Mouse (Mus musculus) G1E (cell line): ENCODE results near the gene Ap3d1.

ENCODE experiments used
- CTCF ChIP-seq: IDR thresholded peaks from 2 replicates; pipeline ENCODE4 v1.5.1; 2012; ENCODE audit warnings: low read depth, low read length, inconsistent platforms, mixed read lengths
- GATA1 ChIP-seq: IDR thresholded peaks from 2 replicates; pipeline ENCODE4 v1.6.1; 2012; ENCODE audit warnings: borderline replicate concordance, low read length, inconsistent platforms, mixed read lengths

DNA sequence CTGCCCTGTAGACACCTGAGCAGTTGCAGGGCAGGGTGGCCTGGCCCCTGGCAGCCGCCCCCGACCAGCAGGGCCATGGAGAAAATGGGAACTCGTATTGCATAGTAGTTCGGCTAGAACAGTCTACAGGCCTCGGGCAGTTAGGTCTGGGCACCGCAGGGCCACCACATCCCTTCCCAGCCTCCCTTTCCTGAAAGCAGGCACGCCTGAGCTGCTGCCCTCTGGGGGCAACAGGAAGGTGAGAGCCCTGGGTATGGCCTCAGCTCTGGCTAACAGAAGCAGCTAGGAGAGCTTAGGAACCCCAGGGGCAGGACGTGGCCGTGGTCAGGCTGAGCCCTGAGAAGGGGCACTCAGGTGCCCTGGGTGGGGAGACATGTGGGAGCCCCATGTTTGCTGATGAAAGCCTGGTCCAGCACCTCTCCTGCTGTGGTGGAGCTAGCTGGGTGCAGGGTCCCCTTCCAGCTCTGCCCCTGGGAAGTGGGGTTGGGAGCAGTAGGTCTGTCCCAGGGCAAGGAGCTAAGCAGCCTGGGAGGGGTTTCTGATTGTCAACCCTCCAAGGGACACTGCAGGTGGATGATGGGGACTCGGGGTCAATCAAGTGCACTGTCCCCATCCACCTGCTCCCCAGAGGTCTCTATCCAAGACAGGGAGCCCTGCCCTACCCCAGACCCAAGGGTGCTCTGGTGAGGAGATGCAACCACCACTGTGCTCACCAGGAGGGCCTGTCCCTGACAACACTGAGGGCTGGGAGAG lies 75.9 kb downstream of the Ap3d1 start:
- TF ChIP-seq CTCF = no peak
- no peak for TF ChIP-seq GATA1
